Mouse (Mus musculus): ENCODE data around the gene Fam122a. TPM values are rescaled to one million over a fixed set of nuclear protein-coding genes. Genes with fewer than 3 reads are reported as not detected.

Gene Fam122a
- polyA plus RNA-seq (2012), result 23.7 and 28.7 TPM in 2 replicates

GRCm38 (mm10) chr19:24476929-24477882, at the start of gene Fam122a:
Gene Fam122a, minus strand, starts transcription at chr19:24477356.

Other genes with a start within 250 kb of the Fam122a start
- 95.4 and 98.1 TPM in 2 replicates for gene Fxn, start 196.8 kb downstream of the Fam122a start, polyA plus RNA-seq (2012)
- 6.4 and 8.2 TPM in 2 replicates for gene Pip5k1b, start 78.5 kb upstream of the Fam122a start, polyA plus RNA-seq (2012)
- not detected in 2 replicates for gene Tmem252, start 196.7 kb upstream of the Fam122a start, polyA plus RNA-seq (2012)